Mouse (Mus musculus): ENCODE results near the gene Selenon. TPM values are rescaled to one million over a fixed set of nuclear protein-coding genes. Genes with fewer than 3 reads are reported as not detected.
A peak's percentile ranks its signal among the peaks of the same experiment; 100 is the strongest.

Selenon gene
- polyA plus RNA-seq, 1 experiment from 2014 or later, result 6.8 TPM

GRCm38 (mm10) chr4:134557626-134558249 is 5.8 kb upstream of the Selenon start:
- 20% methylated on average over 16 of the region's 16 CpGs for WGBS
- H3K27me3 ChIP-seq (replicated peaks; ENCODE audit: control insufficient read depth, insufficient read depth, low read length), result no peaks in the 10 kb centered on the region
- no peaks in the 10 kb centered on the region for H3K4me1 ChIP-seq (replicated peaks; ENCODE audit: control insufficient read depth, insufficient read depth, low read length)
- H3K36me3 ChIP-seq (ENCODE audit: control insufficient read depth, insufficient read depth), result no peaks in the 10 kb centered on the region; the same call in 1 of the 2 replicates
- no peaks in the 10 kb centered on the region for H3K9me3 ChIP-seq (ENCODE audit: control insufficient read depth)
- no peak overlapping the region for H3K9ac ChIP-seq (ENCODE audit: low read depth, low read length)
- ATAC-seq, result no peak
- H3K27ac ChIP-seq (ENCODE audit: low read depth, low read length), result peak overlapping the region; percentile 7; the same call in 1 of the 2 replicates
- no peak overlapping the region for H3K4me2 ChIP-seq (replicated peaks; ENCODE audit: low read depth)
- TF ChIP-seq CTCF (IDR thresholded peaks at IDR 0.05; ENCODE audit: low read depth), result 0 out of 2 replicates have a peak, but pooled peaks have one; percentile 21
- no peak overlapping the region for H3K4me3 ChIP-seq (ENCODE audit: low read depth, low read length)

- TF ChIP-seq CTCF (IDR thresholded peaks at IDR 0.05; ENCODE audit: low read depth), result peak; percentile 61
- no peak for ATAC-seq
- no peaks in the 10 kb centered on the region for H3K27me3 ChIP-seq (replicated peaks; ENCODE audit: control insufficient read depth, insufficient read depth, low read length)
- no peaks in the 10 kb centered on the region for H3K36me3 ChIP-seq (ENCODE audit: control insufficient read depth, insufficient read depth)
- no peak overlapping the region for H3K27ac ChIP-seq (ENCODE audit: low read depth, low read length)
- H3K9me3 ChIP-seq (ENCODE audit: control insufficient read depth), result no peaks in the 10 kb centered on the region
- no peak overlapping the region for H3K4me3 ChIP-seq (ENCODE audit: low read depth, low read length)
- no peaks in the 10 kb centered on the region for H3K4me1 ChIP-seq (replicated peaks; ENCODE audit: control insufficient read depth, insufficient read depth, low read length)
- no peak overlapping the region for H3K4me2 ChIP-seq (replicated peaks; ENCODE audit: low read depth)
- no peak overlapping the region for H3K9ac ChIP-seq (ENCODE audit: low read depth, low read length)
- WGBS, result 68% methylated on average over 8 of the region's 8 CpGs
Measured at GRCm38 (mm10) chr4:134555956-134556580, 4.1 kb upstream of the Selenon start.

GRCm38 (mm10) chr4:134553631-134554030 is 1.7 kb upstream of the Selenon start:
- peaks cover 5% of the 10 kb centered on the region; the same call in 1 of the 2 replicates for H3K9me3 ChIP-seq (ENCODE audit: control insufficient read depth)
- peaks cover 2% of the 10 kb centered on the region; the same call in 1 of the 2 replicates for H3K36me3 ChIP-seq (ENCODE audit: control insufficient read depth, insufficient read depth)
- WGBS, result 85% methylated on average over 1 of the region's 1 CpGs
- peak; percentile 38 for TF ChIP-seq CTCF (IDR thresholded peaks at IDR 0.05; ENCODE audit: low read depth)
- no peak for ATAC-seq
- H3K27ac ChIP-seq (ENCODE audit: low read depth, low read length), result no peak overlapping the region
- H3K27me3 ChIP-seq (replicated peaks; ENCODE audit: control insufficient read depth, insufficient read depth, low read length), result no peaks in the 10 kb centered on the region
- H3K4me1 ChIP-seq (replicated peaks; ENCODE audit: control insufficient read depth, insufficient read depth, low read length), result no peaks in the 10 kb centered on the region
- H3K4me2 ChIP-seq (replicated peaks; ENCODE audit: low read depth), result no peak overlapping the region
- H3K4me3 ChIP-seq (ENCODE audit: low read depth, low read length), result no peak overlapping the region
- no peak overlapping the region for H3K9ac ChIP-seq (ENCODE audit: low read depth, low read length)

DNA sequence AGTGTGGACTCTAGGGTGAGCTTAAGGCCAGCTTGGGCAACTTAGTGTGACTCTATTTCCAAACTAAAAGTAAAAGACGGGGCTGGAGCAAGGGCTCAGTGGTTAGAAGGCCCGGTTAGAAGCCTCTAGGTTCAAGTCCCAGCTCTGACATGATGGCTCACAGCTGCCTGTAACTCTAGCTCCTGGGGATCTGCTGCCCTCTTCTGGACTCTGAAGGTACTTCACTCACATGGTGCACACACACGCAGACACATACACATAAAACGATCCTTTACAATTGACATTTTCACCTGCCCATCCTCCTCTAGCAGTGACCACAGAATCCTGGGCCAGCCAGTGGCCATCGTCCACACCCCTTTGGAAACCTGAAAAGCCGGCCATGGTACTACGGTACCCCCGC is 2.1 kb downstream of the Selenon start:
- H3K36me3 ChIP-seq (ENCODE audit: control insufficient read depth, insufficient read depth), result peaks cover 7% of the 10 kb centered on the region; the same call in 1 of the 2 replicates
- H3K9me3 ChIP-seq (ENCODE audit: control insufficient read depth), result peaks cover 5% of the 10 kb centered on the region; the same call in 1 of the 2 replicates
- no peak overlapping the region for H3K4me2 ChIP-seq (replicated peaks; ENCODE audit: low read depth)
- H3K27ac ChIP-seq (ENCODE audit: low read depth, low read length), result no peak overlapping the region
- 95% methylated on average over 8 of the region's 8 CpGs for WGBS
- H3K4me1 ChIP-seq (replicated peaks; ENCODE audit: control insufficient read depth, insufficient read depth, low read length), result no peaks in the 10 kb centered on the region
- no peak overlapping the region for H3K4me3 ChIP-seq (ENCODE audit: low read depth, low read length)
- H3K9ac ChIP-seq (ENCODE audit: low read depth, low read length), result no peak overlapping the region
- TF ChIP-seq CTCF (IDR thresholded peaks at IDR 0.05; ENCODE audit: low read depth), result peak; percentile 48
- H3K27me3 ChIP-seq (replicated peaks; ENCODE audit: control insufficient read depth, insufficient read depth, low read length), result no peaks in the 10 kb centered on the region
- ATAC-seq, result no peak

- ATAC-seq, result no peak
- 0 out of 2 replicates have a peak, but pooled peaks have one; percentile 11 for TF ChIP-seq CTCF (IDR thresholded peaks at IDR 0.05; ENCODE audit: low read depth)
- peaks cover 5% of the 10 kb centered on the region; the same call in 1 of the 2 replicates for H3K9me3 ChIP-seq (ENCODE audit: control insufficient read depth)
- H3K4me3 ChIP-seq (ENCODE audit: low read depth, low read length), result no peak overlapping the region
- H3K27ac ChIP-seq (ENCODE audit: low read depth, low read length), result no peak overlapping the region
- peaks cover 12% of the 10 kb centered on the region; the same call in 1 of the 2 replicates for H3K36me3 ChIP-seq (ENCODE audit: control insufficient read depth, insufficient read depth)
- 66% methylated on average over 18 of the region's 18 CpGs for WGBS
- H3K9ac ChIP-seq (ENCODE audit: low read depth, low read length), result no peak overlapping the region
- H3K27me3 ChIP-seq (replicated peaks; ENCODE audit: control insufficient read depth, insufficient read depth, low read length), result no peaks in the 10 kb centered on the region
- H3K4me2 ChIP-seq (replicated peaks; ENCODE audit: low read depth), result no peak overlapping the region
- H3K4me1 ChIP-seq (replicated peaks; ENCODE audit: control insufficient read depth, insufficient read depth, low read length), result no peaks in the 10 kb centered on the region
Measured at GRCm38 (mm10) chr4:134548169-134548938, 3.6 kb downstream of the Selenon start.

Measured in intestine, postnatal 0 days (tissue).